Mouse (Mus musculus) myocyte (in vitro differentiated cells): Measurements from ENCODE around the gene Mrps16.

ENCODE experiments used
- CEBPB ChIP-seq: IDR thresholded peaks from 2 replicates; pipeline ENCODE4 v1.6.1; 2011; ENCODE audit warnings: mild to moderate bottlenecking, moderate library complexity; ENCODE audit not compliant: poor library complexity, insufficient read depth, severe bottlenecking
- E2F4 ChIP-seq: IDR thresholded peaks from one replicate; pipeline ENCODE4 v1.6.1; 2011; ENCODE audit warnings: mild to moderate bottlenecking, control low read depth, moderate library complexity; ENCODE audit not compliant: insufficient read depth
- MAX ChIP-seq: IDR thresholded peaks from one replicate; pipeline ENCODE4 v1.6.1; 2011; ENCODE audit warnings: low read depth, mild to moderate bottlenecking, control low read depth
- MYOD1 ChIP-seq, 3 experiments: IDR thresholded peaks; one replicate each; pipeline ENCODE4 v1.6.1; 2011; ENCODE audit warnings: control low read depth in 2 of 3, low read depth in 2 of 3, mild to moderate bottlenecking in 2 of 3, moderate library complexity in 1 of 3; ENCODE audit not compliant: insufficient read length in 2 of 3, control insufficient read depth in 1 of 3
- MYOG ChIP-seq, 3 experiments: IDR thresholded peaks; one replicate each; pipeline ENCODE4 v1.6.1; 2011; ENCODE audit warnings: control low read depth in 2 of 3, low read depth in 2 of 3, mild to moderate bottlenecking in 2 of 3; ENCODE audit not compliant: insufficient read length in 2 of 3, control insufficient read depth in 1 of 3, insufficient read depth in 1 of 3
- POLR2A ChIP-seq: IDR thresholded peaks from one replicate; pipeline ENCODE4 v1.6.1; 2011; ENCODE audit warnings: low read depth, mild to moderate bottlenecking, control low read depth, moderate library complexity; ENCODE audit not compliant: insufficient read length
- POLR2AphosphoS2 ChIP-seq: IDR thresholded peaks from one replicate; pipeline ENCODE4 v1.6.1; 2011; ENCODE audit warnings: low read depth, control low read depth; ENCODE audit not compliant: insufficient read length
- SRF ChIP-seq: IDR thresholded peaks from one replicate; pipeline ENCODE4 v1.6.1; 2011; ENCODE audit warnings: low read depth; ENCODE audit not compliant: control insufficient read depth, insufficient read length
- TCF12 ChIP-seq: IDR thresholded peaks from one replicate; pipeline ENCODE4 v1.6.1; 2011; ENCODE audit warnings: mild to moderate bottlenecking, control low read depth; ENCODE audit not compliant: poor library complexity, insufficient read depth, severe bottlenecking
- TCF3 ChIP-seq: IDR thresholded peaks from one replicate; pipeline ENCODE4 v1.6.1; 2011; ENCODE audit warnings: low read depth, control low read depth; ENCODE audit not compliant: insufficient read length
- USF1 ChIP-seq: IDR thresholded peaks from one replicate; pipeline ENCODE4 v1.6.1; 2011; ENCODE audit warnings: low read depth, mild to moderate bottlenecking, control low read depth, moderate library complexity

GRCm38 (mm10) chr14:20400071-20400470, 6.6 kb upstream of the Mrps16 start:
- TF ChIP-seq POLR2A: no peak
- TF ChIP-seq E2F4: no peak
- TF ChIP-seq TCF12: no peak
- no peak for TF ChIP-seq USF1
- TF ChIP-seq MAX: no peak
- TF ChIP-seq MYOG (IDR thresholded peaks at IDR 0.05; ENCODE audit: control insufficient read depth in 1 of 3, insufficient read depth in 1 of 3, insufficient read length in 2 of 3, low read depth in 2 of 3): no peak
- no peak for TF ChIP-seq POLR2AphosphoS2
- TF ChIP-seq TCF3: no peak
- no peak for TF ChIP-seq MYOD1 (IDR thresholded peaks at IDR 0.05; ENCODE audit: control insufficient read depth in 1 of 3, insufficient read length in 2 of 3, low read depth in 2 of 3)
- no peak for TF ChIP-seq CEBPB
- TF ChIP-seq SRF: no peak
